Mouse (Mus musculus) thymus, adult 2 months (tissue): ENCODE data around the gene Srrm3. TPM values are rescaled to one million over a fixed set of nuclear protein-coding genes. Genes with fewer than 3 reads are reported as not detected.
A peak's percentile ranks its signal among the peaks of the same experiment; 100 is the strongest.

ENCODE experiments used
- DNase-seq: peaks from one replicate; pipeline ENCODE4 v3.0.0; 2021
- H3K27ac ChIP-seq: fragments of 200-500 bp; 2 replicates; pipeline ENCODE4 v1.5.1; 2012; ENCODE audit warnings: low read length, control low read depth; ENCODE audit not compliant: control insufficient read depth, insufficient read depth
- H3K27me3 ChIP-seq: fragments of 200-500 bp; 2 replicates; pipeline ENCODE4 v1.6.1; 2012; ENCODE audit warnings: mild to moderate bottlenecking, low read length, moderate library complexity, mixed read lengths; ENCODE audit not compliant: control insufficient read depth, insufficient read depth
- H3K36me3 ChIP-seq: fragments of 200-500 bp; 2 replicates; pipeline ENCODE4 v1.6.1; 2012; ENCODE audit warnings: mild to moderate bottlenecking, low read length, moderate library complexity; ENCODE audit not compliant: control insufficient read depth, insufficient read depth
- H3K4me1 ChIP-seq: fragments of 200-500 bp; replicated peaks from 2 replicates; pipeline ENCODE4 v1.6.1; 2012; ENCODE audit warnings: low read length; ENCODE audit not compliant: control insufficient read depth, insufficient read depth
- H3K4me3 ChIP-seq: fragments of 200-500 bp; 2 replicates; pipeline ENCODE4 v1.5.1; 2012; ENCODE audit warnings: mild to moderate bottlenecking, low read length, control low read depth, moderate library complexity; ENCODE audit not compliant: control insufficient read depth, insufficient read depth
- CTCF ChIP-seq: fragments of 200-500 bp; IDR thresholded peaks from 2 replicates; pipeline ENCODE4 v1.5.1; 2012; ENCODE audit warnings: mild to moderate bottlenecking, control low read depth, low read length, moderate library complexity, borderline replicate concordance; ENCODE audit not compliant: control insufficient read depth, poor library complexity, insufficient read depth; ENCODE audit errors: extremely low read depth
- POLR2A ChIP-seq: fragments of 200-500 bp; IDR thresholded peaks from 2 replicates; pipeline ENCODE4 v1.6.1; 2012; ENCODE audit warnings: mild to moderate bottlenecking, low read length, control low read depth, moderate library complexity; ENCODE audit not compliant: control insufficient read depth, poor library complexity, insufficient read depth; ENCODE audit errors: extremely low read depth
- WGBS: fragments of 180-500 bp; shearing (Covaris S2); methylation state at CpG from one replicate; pipeline ENCODE4 v1.1.7; 2018; 5-methylcytosine and 5-hydroxymethylcytosine counted together
- polyA plus RNA-seq: library from polyadenylated mRNA; depleted of rRNA; stranded (reverse); fragments of >200 nt; gene quantifications from 2 replicates; pipeline ENCODE4 v1.2.3, GENCODE M21; 2012

The Srrm3 gene
- polyA plus RNA-seq, 1 experiment: 0.28 TPM

- 63% methylated on average over 8 of the region's 8 CpGs for WGBS
- Histone ChIP-seq H3K27ac (no peak overlapping the region), H3K36me3 (no peaks in the 10 kb centered on the region), H3K27me3 (peaks cover 16% of the 10 kb centered on the region), H3K4me1 (no peaks in the 10 kb centered on the region; the same call in 1 of the 2 replicates), H3K4me3 (no peak overlapping the region)
- DNase-seq: no peak
- TF ChIP-seq POLR2A: no peak
- TF ChIP-seq CTCF: no peak
Measured at GRCm38 (mm10) chr5:135866662-135867061, 60.0 kb downstream of the Srrm3 start.

GRCm38 (mm10) chr5:135867637-135868593 lies 61.2 kb downstream of the Srrm3 start:
- peaks cover 16% of the 10 kb centered on the region for H3K27me3 ChIP-seq
- 4% methylated on average over 88 of the region's 89 CpGs for WGBS
- H3K4me3 ChIP-seq: 0 out of 2 replicates have a peak overlapping the region, but pooled peaks have one; percentile 10
- TF ChIP-seq CTCF: no peak
- TF ChIP-seq POLR2A: no peak
- H3K4me1 ChIP-seq: no peaks in the 10 kb centered on the region; the same call in 1 of the 2 replicates
- H3K36me3 ChIP-seq: no peaks in the 10 kb centered on the region
- no peak overlapping the region for H3K27ac ChIP-seq
- DNase-seq: no peak

DNA sequence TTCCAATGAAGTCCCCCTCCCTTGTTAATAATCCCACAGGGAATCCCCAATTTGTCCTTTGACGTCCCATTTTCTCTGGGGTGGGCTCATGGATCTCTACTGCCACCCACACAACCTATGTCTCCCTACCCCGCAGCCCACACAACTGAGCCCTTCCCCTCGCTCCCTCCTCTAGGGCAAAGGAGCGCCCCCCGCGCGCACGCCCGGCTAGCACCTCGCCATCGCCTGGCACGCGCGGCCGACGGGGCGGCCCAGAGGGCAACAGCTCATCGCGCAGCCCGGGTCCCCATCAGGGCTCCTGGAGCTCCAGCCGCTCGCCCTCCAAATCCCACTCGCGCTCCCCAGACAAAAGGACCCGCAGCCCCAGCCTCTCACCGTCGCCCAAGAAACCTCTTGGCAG lies 62.0 kb downstream of the Srrm3 start:
- no peak overlapping the region for H3K4me3 ChIP-seq

GRCm38 (mm10) chr5:135869661-135870423 lies 63.2 kb downstream of the Srrm3 start:
- H3K36me3 ChIP-seq: no peaks in the 10 kb centered on the region
- 75% methylated on average over 14 of the region's 14 CpGs for WGBS
- H3K27me3 ChIP-seq: peaks cover 16% of the 10 kb centered on the region
- TF ChIP-seq CTCF: no peak
- TF ChIP-seq POLR2A: no peak
- no peak for DNase-seq
- no peak overlapping the region for H3K27ac ChIP-seq
- no peak overlapping the region for H3K4me3 ChIP-seq
- H3K4me1 ChIP-seq: no peaks in the 10 kb centered on the region; the same call in 1 of the 2 replicates

More for the DNA sequence above, 62.0 kb downstream of the Srrm3 start:
- Histone ChIP-seq H3K36me3 (no peaks in the 10 kb centered on the region), H3K27me3 (peaks cover 16% of the 10 kb centered on the region), H3K4me1 (no peaks in the 10 kb centered on the region; the same call in 1 of the 2 replicates), H3K27ac (no peak overlapping the region)
- TF ChIP-seq POLR2A (no peak), CTCF (no peak)
- no peak for DNase-seq
- WGBS: 20% methylated on average over 27 of the region's 27 CpGs

- Histone ChIP-seq H3K36me3 (no peaks in the 10 kb centered on the region), H3K4me3 (no peak overlapping the region), H3K4me1 (no peaks in the 10 kb centered on the region; the same call in 1 of the 2 replicates), H3K27ac (no peak overlapping the region), H3K27me3 (peaks cover 16% of the 10 kb centered on the region)
- 46% methylated on average over 5 of the region's 5 CpGs for WGBS
- no peak for DNase-seq
- TF ChIP-seq POLR2A: no peak
- TF ChIP-seq CTCF: no peak
Measured at GRCm38 (mm10) chr5:135870505-135870904, 63.8 kb downstream of the Srrm3 start.

GRCm38 (mm10) chr5:135872996-135873395 lies 66.3 kb downstream of the Srrm3 start:
- peaks cover 2% of the 10 kb centered on the region for H3K4me1 ChIP-seq
- H3K27me3 ChIP-seq: peaks cover 10% of the 10 kb centered on the region
- no peak overlapping the region for H3K4me3 ChIP-seq
- no peak overlapping the region for H3K27ac ChIP-seq
- no peaks in the 10 kb centered on the region for H3K36me3 ChIP-seq
- 14% methylated on average over 16 of the region's 16 CpGs for WGBS
- TF ChIP-seq POLR2A: no peak
- no peak for TF ChIP-seq CTCF
- DNase-seq: no peak
